ENCODE assay signal across 24 mouse cellular contexts in the genomic region with DNA sequence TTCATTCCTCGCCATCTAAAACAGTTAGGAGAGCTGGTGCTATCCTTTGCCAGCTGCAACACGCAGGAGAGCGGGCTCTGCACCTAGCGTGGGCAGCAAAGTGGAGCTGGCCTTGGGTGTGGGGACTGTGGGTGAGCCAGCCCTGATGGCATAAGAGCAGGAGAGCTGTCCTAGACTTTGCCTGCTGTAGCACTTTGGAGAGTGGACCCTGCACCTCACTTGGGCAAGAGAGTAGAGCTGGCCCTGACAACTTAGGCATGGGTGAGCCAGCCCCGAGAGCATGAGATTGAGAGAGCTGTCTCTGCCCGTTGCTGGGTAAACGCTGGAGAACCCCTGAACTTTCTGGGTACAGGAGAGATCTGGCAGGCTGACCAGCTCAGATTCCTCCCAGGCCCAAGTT.
A peak's percentile ranks its signal among the peaks of the same experiment; 100 is the strongest.
DNase-seq lines count a peak whose midpoint lies in the region; ATAC-seq lines count a peak whose summit lies in the region.
"Had no signal": no experiment of that assay in that cellular context is flagged by ENCODE, and none has a peak within 500 bp of the region (broad histone marks: within the 10 kb centered on the region; RNA-seq: fewer than 3 reads in every experiment).

No protein-coding gene starts in this region.

- no peak for ATAC-seq in kidney, embryonic 14.5 days (ENCODE audit: low FRiP score, low TSS enrichment)
- ATAC-seq: activated CD4-positive, CD25-positive, alpha-beta regulatory T cell, adult 4 months; forebrain, embryonic 14.5 days; forebrain, postnatal 0 days; hindbrain, embryonic 16.5 days had no signal

- H3K9ac ChIP-seq in kidney, embryonic 14.5 days (ENCODE audit: low read depth, low read length) = no peak overlapping the region
- H3K9ac ChIP-seq: forebrain, postnatal 0 days; heart, embryonic 12.5 days; heart, embryonic 15.5 days; hindbrain, embryonic 13.5 days had no signal

- peak; percentile 29 for DNase-seq in kidney, adult 11 months
- DNase-seq in kidney, postnatal 4 days = no peak
- peak; percentile 58 for DNase-seq in kidney, adult 9 months
- DNase-seq in kidney, postnatal 14 days = peak; percentile 24
- no peak for DNase-seq in adrenal gland, postnatal 14 days
- DNase-seq: adrenal gland, adult 8-10 months; adrenal gland, postnatal 36 days; cerebellum, adult 18-20 months; cerebellum, adult 9-10 months; cerebellum, postnatal 14 days; forebrain, postnatal 0 days; gastrocnemius, adult 2 months; gastrocnemius, postnatal 25 days; heart, adult 18-20 months; heart, postnatal 10 days; heart, postnatal 36 days had no signal

- peaks cover 6% of the 10 kb centered on the region; the same call in 1 of the 2 replicates for H3K4me1 ChIP-seq in kidney, embryonic 14.5 days (ENCODE audit: control insufficient read depth, insufficient read depth, low read length)
- H3K4me1 ChIP-seq: heart, embryonic 15.5 days had no signal

- no peak overlapping the region for H3K27ac ChIP-seq in kidney, embryonic 14.5 days (ENCODE audit: low read depth, low read length)
- H3K27ac ChIP-seq: gastrocnemius, adult 2 months; heart, embryonic 15.5 days; hindbrain, embryonic 10.5 days; hindbrain, embryonic 13.5 days had no signal

- no peaks in the 10 kb centered on the region for H3K27me3 ChIP-seq in kidney, embryonic 14.5 days (ENCODE audit: control insufficient read depth, insufficient read depth, low read length)
- H3K27me3 ChIP-seq: heart, embryonic 15.5 days had no signal

- no peaks in the 10 kb centered on the region for H3K9me3 ChIP-seq in kidney, embryonic 14.5 days (ENCODE audit: control insufficient read depth, low read length)
- H3K9me3 ChIP-seq: heart, embryonic 12.5 days; heart, embryonic 15.5 days; hindbrain, embryonic 10.5 days; hindbrain, embryonic 13.5 days had no signal

- no peaks in the 10 kb centered on the region for H3K36me3 ChIP-seq in kidney, embryonic 14.5 days (ENCODE audit: control insufficient read depth, insufficient read depth, low read length)
- H3K36me3 ChIP-seq: heart, embryonic 12.5 days; heart, embryonic 15.5 days; hindbrain, embryonic 10.5 days; hindbrain, embryonic 13.5 days had no signal

- H3K4me2 ChIP-seq in kidney, embryonic 14.5 days (replicated peaks; ENCODE audit: low read depth, low read length) = no peak overlapping the region
- H3K4me2 ChIP-seq: heart, embryonic 12.5 days; heart, embryonic 15.5 days; hindbrain, embryonic 13.5 days had no signal

- no peak overlapping the region for H3K4me3 ChIP-seq in kidney, embryonic 14.5 days (ENCODE audit: low read length)
- H3K4me3 ChIP-seq: gastrocnemius, adult 2 months; heart, embryonic 12.5 days; heart, embryonic 15.5 days; hindbrain, embryonic 10.5 days; hindbrain, embryonic 13.5 days had no signal

- WGBS in kidney, embryonic 14.5 days = 88% methylated on average over 7 of the region's 7 CpGs

Comparison
In these comparisons a context has a peak if more than half of its experiments do, and no peak if none do; other contexts are left out.
1. DNase-seq: peak in kidney, adult 11 months (single experiment), kidney, adult 9 months (single experiment) and kidney, postnatal 14 days (single experiment); none in kidney, postnatal 4 days (0 of 2) and adrenal gland, postnatal 14 days (single experiment).